Mouse (Mus musculus) cerebellum, postnatal 36 days (tissue): ENCODE data around the gene Defb28.

ENCODE experiments used
- DNase-seq, 2 experiments: peaks; one replicate each; pipeline ENCODE4 v3.0.0; 2021 to 2022; ENCODE audit warnings: mixed read lengths in 2 of 2

The Defb28 gene

DNA sequence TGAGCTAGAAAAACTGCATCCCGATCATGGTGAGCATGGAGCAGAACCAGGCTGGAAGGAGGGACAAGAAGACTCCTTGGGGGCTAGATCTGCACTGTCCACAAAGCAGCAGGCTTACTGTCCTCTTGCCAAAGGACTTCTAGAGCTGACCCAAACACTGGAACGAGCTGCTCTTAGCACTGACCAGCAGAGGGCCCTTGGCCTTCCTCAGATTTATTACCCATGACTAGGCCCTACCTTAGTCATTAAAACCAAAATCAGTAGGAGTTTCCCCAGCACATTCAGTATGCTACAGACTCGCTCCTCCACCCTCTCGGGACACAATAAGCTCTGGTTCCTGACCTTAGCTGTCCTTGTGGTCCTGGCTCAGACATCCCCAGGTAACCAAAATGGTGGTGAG is at the start of gene Defb28:
Defb28 (plus strand) TSS at position 275 of the 400 bp plus-strand sequence.
- DNase-seq: no peak

DNA sequence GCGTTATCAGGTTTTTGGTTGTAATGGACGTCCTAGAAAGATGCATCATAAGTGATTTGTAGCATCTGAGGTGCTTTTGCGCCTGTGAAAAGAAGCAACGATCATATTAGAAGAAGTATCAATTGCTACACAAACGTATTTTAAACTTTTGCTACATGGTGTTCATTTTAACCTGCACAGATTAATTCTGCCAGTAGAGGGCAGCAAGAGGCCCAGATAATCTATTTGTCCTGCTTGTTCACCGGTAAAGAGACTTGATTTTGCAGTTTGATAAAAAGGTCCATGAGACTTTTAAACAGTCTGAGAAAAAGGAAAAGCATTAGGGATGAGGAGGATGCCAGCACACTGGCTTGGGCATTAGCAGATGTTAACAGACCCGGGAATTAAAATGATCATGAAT is 47.1 kb upstream of the Defb28 start:
- DNase-seq: peak; percentile 25 to 47

DNA sequence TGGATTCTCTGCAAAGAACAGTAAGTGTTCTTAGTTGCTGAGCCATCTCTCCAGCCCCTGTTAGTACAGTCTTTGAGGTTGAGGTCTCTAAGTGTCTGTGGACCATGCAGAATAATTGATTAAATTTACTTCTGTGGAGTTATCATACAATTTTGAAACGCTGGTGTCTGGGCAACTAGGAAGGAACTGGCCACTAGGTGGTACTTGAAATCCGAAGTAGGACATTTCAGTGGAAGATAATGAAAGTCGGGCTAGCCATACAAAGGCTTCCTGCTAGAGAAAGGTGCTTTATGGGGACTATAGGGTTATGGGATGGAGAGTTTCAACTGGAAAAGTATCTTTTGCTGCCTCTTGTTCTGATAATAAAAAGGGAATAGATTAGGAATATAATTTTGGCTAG is 45.6 kb upstream of the Defb28 start:
- DNase-seq: no peak

- no peak for DNase-seq
These were observed 41.3 kb upstream of the Defb28 start, which contains the start of gene Defb20 for GRCm38 (mm10) chr2:152476763-152477162. Defb20 (plus strand) TSS chr2:152477063.

DNA sequence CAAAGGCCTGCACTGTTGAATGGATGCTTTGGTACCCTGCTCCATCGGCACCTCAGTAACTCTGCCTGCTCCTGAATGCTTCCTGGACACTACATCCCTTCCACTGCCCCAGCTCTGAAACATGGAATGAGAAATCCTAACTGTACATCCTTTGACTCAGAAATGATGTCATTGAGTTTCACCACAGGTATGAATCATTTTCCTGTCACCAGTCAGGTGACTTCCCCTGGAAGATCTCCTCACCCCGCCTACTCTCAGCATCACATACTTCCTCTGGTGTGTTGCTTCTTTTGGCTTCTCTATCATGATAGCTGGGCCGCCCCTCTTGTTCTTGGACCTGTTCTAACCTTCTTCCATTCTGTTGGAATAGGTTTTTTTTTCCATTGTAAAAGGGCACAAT is 37.2 kb upstream of the Defb28 start:
- no peak for DNase-seq

- DNase-seq: no peak
These were observed 36.3 kb upstream of the Defb28 start for GRCm38 (mm10) chr2:152481726-152482125.

DNA sequence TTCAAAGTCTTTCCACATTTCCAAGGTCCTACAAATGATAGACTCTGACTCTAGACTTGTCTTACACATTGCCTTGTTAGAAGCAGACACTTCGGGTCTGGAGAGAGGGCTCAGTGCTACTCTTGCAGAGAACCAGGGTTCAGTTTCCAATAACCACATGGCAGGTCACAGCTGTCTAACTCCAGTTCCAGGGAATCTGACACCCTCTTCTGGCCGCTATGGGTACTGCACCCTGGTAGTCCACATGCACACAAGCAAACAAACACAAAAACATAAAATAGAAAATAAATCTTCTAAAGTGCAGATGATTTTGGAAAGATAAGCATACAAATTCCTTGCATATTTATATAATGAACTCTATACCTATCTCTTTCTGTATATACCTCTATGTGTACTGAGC is 31.0 kb upstream of the Defb28 start:
- DNase-seq: no peak

DNA sequence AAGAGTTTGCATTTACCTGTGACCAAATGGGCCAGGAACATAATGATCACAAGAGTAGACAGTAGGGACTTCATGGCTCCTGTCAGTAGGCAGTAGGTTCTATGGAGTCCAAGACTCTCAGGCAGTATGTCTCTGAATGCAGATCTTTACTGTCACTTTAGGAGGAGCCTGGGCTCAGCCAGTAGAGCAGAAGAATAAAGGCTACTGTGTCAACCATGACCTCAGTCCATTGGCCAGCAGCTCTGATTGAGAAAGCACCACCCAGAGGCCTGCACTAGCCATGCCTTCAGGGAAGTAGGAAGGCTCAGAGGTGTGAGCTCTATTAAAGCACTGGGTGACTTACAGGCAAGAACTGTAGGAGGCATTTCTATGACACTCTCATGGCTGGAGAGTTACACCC is 28.0 kb upstream of the Defb28 start, which contains the start of gene Defb22:
Defb22 (minus strand) TSS at position 101 of the 400 bp plus-strand sequence.
- no peak for DNase-seq

DNA sequence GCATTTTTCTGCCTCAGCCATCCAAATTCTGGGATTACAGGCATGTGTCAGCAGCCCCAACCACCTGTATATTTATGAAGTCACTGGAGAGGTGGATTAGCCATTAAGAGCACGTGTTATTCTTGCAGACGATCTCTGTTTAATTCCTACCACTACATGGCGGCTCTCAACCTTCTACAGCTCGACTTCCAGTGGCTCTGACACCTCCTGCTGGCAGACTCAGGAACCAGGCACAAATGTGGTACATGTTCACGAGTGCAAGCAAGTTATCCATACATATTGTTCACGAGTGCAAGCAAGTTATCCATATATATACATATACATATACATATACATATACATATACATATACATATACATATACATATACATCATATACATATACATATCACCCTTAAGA is 24.9 kb upstream of the Defb28 start:
- no peak for DNase-seq

GRCm38 (mm10) chr2:152498020-152498419 is 20.0 kb upstream of the Defb28 start:
- DNase-seq: no peak

GRCm38 (mm10) chr2:152500204-152500862 is 17.7 kb upstream of the Defb28 start:
- DNase-seq: no peak

DNA sequence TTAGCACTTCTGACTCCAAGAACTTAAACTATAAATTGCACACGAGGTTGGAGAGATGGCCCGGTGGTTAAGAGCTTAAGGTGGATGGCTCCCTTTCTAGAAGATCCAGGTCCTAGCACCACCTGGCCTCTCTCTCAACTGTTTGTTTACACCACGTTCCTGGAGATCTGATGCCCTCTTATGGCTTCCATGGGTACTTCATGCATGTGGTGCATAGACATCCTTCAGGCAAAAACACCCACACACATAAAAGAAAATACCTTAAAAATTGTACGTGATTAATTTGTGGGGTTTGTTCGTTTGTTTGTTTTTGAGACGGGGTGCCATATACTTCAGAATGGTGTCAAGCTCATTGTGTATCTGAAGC is 17.2 kb upstream of the Defb28 start:
- no peak for DNase-seq

GRCm38 (mm10) chr2:152503950-152504349 is 14.1 kb upstream of the Defb28 start:
- DNase-seq: no peak

- no peak for DNase-seq
These were observed 6.5 kb upstream of the Defb28 start, which contains the start of gene Defb26 for GRCm38 (mm10) chr2:152511592-152511991. Defb26 (minus strand) TSS chr2:152511692.

DNA sequence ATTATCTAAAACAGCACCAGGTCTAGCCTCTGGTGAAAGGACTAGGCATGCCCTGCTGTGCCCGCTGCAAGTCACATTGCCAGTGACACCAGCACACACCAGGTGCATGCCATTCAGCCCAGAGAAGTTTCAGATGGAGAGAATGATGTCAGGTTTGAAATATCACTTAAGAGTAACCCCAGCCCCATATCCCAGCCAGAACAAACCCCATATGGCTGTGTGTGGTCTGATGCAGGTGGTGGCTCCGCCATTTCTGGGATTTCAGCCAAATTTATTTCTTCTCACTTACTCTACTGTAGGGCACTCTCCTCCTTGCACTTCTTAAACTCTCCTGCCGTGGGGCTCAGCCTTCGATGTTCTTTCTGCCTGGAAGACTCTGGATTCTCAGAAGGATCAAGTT is 2.0 kb upstream of the Defb28 start:
- DNase-seq: no peak

GRCm38 (mm10) chr2:152539944-152540710 is 22.1 kb downstream of the Defb28 start, which contains the start of gene Defb29:
Defb29 (minus strand) TSS chr2:152540098.
- no peak for DNase-seq

DNA sequence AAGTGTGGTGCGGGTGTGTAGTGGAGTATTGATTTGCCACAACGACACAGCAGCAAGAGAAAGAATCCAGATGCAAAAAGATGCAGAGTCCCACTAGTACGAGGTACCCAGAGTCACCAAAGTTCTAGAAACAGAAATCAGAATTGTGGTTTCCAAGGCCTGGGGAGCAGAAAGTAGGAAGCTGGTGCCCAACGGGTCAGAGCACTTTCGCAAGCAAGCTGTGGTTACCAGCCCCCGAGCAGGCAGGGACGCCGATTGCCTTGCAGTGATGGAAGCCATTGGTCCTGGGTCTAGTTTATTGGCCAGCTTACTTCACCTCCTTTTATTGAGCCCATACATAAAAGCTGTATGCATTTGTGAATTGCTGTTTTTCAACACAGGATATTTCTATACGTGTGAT is 23.9 kb downstream of the Defb28 start:
- no peak for DNase-seq

GRCm38 (mm10) chr2:152542897-152543296 is 24.8 kb downstream of the Defb28 start:
- DNase-seq: no peak

DNA sequence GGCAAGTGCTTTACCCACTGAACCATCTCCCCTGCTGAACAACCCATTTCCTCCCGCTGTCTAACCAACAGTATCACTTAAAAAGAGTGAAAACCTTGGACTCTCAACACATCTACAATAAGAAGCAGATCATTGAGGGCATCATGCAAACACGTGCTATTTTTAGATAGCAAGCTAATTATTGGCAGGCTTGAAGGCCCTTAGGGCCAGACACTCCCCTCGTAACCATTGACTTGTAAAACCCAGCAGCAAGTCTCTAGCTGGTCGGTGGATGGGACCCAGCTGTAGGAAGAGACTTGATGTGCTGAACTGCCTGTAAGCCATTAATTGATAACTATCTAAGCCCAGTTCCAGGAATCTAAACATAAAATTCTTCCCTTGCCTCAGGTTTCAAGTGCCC is 25.4 kb downstream of the Defb28 start:
- DNase-seq: no peak

GRCm38 (mm10) chr2:152544691-152545090 is 26.6 kb downstream of the Defb28 start:
- peak; percentile 11 to 17 for DNase-seq

GRCm38 (mm10) chr2:152548124-152548523 is 30.1 kb downstream of the Defb28 start:
- no peak for DNase-seq

GRCm38 (mm10) chr2:152553774-152554423 is 35.8 kb downstream of the Defb28 start:
- peak; percentile 53 to 57 for DNase-seq

DNA sequence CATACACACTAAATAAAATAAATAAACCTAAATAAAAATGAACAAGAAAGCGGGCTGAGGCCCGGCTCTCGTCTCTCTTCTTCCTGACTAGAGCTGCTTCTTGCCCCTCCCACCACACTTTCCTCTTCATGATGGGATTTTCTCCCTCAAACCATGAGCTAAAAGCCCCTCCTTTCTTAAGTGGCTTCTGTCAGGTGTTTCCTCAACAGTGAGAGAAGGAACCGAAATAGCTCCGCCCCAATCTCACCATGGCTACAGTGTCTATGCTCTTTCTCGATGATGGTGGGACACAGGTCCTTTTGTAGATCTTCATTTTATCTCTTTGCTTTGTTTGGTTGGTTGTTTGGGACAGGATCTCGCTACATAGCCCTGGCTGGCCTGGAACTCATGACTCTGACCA is 38.6 kb downstream of the Defb28 start:
- DNase-seq: no peak

GRCm38 (mm10) chr2:152569038-152569437 is 51.0 kb downstream of the Defb28 start, which contains the start of gene Gm17416:
Gm17416 (plus strand) TSS chr2:152569338.
- no peak for DNase-seq
